Mouse (Mus musculus): Measurements from ENCODE around the gene B230219D22Rik. TPM values are rescaled to one million over a fixed set of nuclear protein-coding genes. Genes with fewer than 3 reads are reported as not detected.

Gene B230219D22Rik
- polyA plus RNA-seq, 1 experiment = 4.6 TPM

DNA sequence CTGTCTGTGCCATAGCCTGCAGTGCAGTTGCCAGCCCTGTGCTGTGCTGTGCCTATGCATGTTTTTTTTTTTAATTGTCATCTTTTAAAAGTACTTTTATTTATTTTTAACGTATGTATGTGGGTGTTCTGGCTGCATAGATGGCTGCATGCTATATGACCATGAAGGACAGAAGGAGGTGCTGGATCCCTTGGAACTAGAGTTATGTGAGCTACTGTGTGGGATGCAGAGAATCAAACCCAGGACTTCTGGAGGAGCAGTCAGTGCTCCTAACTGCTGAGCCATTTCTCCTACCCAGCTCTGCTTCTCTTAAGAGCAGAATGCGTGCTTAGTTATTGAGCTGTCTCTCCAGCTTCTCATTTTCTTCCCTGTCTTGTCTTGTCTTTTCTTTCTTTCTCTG is 29.1 kb downstream of the B230219D22Rik start:
- H3K36me3 ChIP-seq (replicated peaks; ENCODE audit: low read length) = peaks cover 74% of the 10 kb centered on the region
- no peaks in the 10 kb centered on the region for H3K27me3 ChIP-seq (replicated peaks)
- H3K4me3 ChIP-seq (replicated peaks) = no peak overlapping the region
- no peak for TF ChIP-seq FLI1 (IDR thresholded peaks at IDR 0.05; ENCODE audit: low read length)
- TF ChIP-seq GATA1 (IDR thresholded peaks at IDR 0.05; ENCODE audit: borderline replicate concordance, low read length) = no peak
- H3K4me1 ChIP-seq = peaks cover 10% of the 10 kb centered on the region
- H3K9me3 ChIP-seq = no peaks in the 10 kb centered on the region

DNA sequence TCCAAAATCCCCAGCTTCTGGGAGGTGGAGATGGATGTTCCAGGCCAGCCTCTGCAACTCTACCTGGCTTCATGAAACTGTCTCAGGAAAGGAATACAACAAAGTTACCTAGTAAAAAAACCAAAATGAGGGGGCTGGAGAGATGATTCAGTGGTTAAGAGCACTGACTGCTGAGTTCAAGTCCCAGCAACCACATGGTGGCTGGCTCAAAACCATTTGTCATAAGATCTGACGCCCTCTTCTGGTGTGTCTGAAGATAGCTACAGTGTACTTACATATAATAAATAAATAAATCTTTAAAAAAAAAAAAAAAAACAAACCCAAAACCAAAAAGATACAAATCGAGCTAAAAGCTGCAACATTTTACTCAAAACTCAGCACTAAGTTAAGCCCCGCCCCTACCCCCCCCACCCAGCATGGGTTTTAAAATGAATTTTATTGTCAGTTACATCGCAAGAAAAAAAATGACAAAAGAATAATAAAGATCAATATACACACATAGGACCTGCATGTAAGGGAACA is 33.7 kb downstream of the B230219D22Rik start:
- Histone ChIP-seq H3K27me3 (replicated peaks) (no peaks in the 10 kb centered on the region), H3K9me3 (no peaks in the 10 kb centered on the region), H3K4me1 (peaks cover 14% of the 10 kb centered on the region), H3K4me3 (replicated peaks) (peak overlapping the region; percentile 96), H3K36me3 (replicated peaks; ENCODE audit: low read length) (peaks cover 44% of the 10 kb centered on the region)
- TF ChIP-seq FLI1 (IDR thresholded peaks at IDR 0.05; ENCODE audit: low read length) (no peak), GATA1 (IDR thresholded peaks at IDR 0.05; ENCODE audit: borderline replicate concordance, low read length) (no peak)

DNA sequence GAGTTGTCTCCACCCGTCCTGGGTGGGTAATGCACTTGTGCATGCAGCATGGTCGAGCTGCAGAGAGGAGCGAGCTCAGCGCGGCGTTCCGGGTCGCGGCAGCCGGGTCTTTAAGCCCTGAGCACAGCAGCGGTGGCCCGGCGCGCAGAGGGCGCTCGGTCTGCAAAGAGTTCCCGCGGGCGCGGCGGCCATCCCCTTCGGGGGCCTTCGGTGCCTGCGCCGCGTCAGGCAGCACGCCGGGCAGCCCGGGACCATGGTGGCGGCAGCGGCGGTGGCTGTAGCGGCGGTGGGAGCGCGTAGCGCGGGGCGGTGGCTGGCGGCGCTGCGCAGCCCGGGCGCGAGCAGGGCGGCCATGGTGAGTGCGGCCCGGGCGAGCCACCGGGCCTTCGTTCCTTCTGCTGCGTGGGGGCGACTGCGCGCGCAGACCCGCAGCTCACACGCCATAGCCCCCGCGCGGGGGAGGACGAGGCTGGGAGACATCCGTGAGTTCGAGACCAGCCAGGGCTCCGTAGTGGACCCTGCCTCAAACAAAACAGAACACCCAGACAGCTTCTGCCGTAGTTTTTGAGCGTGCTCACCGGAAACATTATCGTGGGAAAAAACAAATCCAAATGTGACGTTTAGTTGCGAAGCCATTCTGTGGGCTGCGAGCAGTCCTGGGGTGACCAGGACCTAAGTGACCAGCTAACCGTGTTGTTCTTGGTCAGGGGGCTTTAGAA is 34.4 kb downstream of the B230219D22Rik start, which contains the start of gene Pcbd2:
Gene Pcbd2 (plus strand): TSS at position 249 of the 719 bp plus-strand sequence.
- Histone ChIP-seq H3K27me3 (replicated peaks) (no peaks in the 10 kb centered on the region), H3K9me3 (no peaks in the 10 kb centered on the region), H3K36me3 (replicated peaks; ENCODE audit: low read length) (peaks cover 38% of the 10 kb centered on the region), H3K4me3 (replicated peaks) (peak within 1 kb of the TSS; percentile 96), H3K4me1 (peaks cover 18% of the 10 kb centered on the region)
- TF ChIP-seq FLI1 (IDR thresholded peaks at IDR 0.05; ENCODE audit: low read length) (no peak), GATA1 (IDR thresholded peaks at IDR 0.05; ENCODE audit: borderline replicate concordance, low read length) (no peak)

DNA sequence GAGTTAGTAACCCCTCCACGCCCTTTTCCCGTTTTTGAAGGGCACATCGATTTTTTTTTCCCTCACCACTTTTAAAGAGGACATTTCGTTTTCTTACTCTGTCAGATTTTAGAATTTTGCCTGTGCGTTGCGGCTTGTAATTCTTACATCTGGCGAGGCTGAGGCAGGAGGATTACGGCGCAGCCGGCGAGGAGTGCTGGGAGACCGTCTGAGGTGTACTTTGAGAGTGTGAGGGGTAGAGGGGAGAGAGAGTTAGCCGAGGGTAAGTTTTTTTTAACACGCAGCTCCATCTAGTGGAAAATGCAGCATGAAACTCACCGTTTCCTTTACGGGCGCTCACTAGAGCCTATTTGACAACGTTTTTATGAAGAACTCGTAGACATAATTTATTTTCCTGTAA is 34.9 kb downstream of the B230219D22Rik start:
- Histone ChIP-seq H3K4me1 (peaks cover 23% of the 10 kb centered on the region), H3K27me3 (replicated peaks) (no peaks in the 10 kb centered on the region), H3K9me3 (no peaks in the 10 kb centered on the region), H3K36me3 (replicated peaks; ENCODE audit: low read length) (peaks cover 35% of the 10 kb centered on the region), H3K4me3 (replicated peaks) (peak overlapping the region; percentile 96)
- TF ChIP-seq FLI1 (IDR thresholded peaks at IDR 0.05; ENCODE audit: low read length) (no peak), GATA1 (IDR thresholded peaks at IDR 0.05; ENCODE audit: borderline replicate concordance, low read length) (no peak)

DNA sequence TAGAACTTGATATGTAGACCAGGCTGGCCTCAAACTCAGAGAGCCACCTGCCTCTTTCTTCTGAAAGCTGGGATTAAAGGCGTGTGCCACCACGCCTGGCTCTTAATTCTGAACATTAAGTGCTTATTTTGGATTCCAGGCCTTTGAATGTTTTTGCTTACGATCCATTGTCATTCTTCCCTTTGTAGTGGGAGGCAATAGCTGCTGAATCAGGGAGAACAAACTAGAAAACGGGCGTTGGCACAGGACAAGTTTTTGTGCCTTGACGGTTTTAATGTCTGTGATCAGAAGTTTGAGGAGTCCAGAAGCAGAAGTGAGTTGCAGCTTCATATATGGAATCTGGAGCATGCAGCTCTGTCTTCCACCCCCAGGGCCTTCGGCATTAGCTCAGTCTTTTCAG is 37.8 kb downstream of the B230219D22Rik start:
- peaks cover 25% of the 10 kb centered on the region for H3K36me3 ChIP-seq (replicated peaks; ENCODE audit: low read length)
- H3K27me3 ChIP-seq (replicated peaks) = no peaks in the 10 kb centered on the region
- H3K4me3 ChIP-seq (replicated peaks) = no peak overlapping the region
- H3K9me3 ChIP-seq = no peaks in the 10 kb centered on the region
- TF ChIP-seq FLI1 (IDR thresholded peaks at IDR 0.05; ENCODE audit: low read length) = no peak
- TF ChIP-seq GATA1 (IDR thresholded peaks at IDR 0.05; ENCODE audit: borderline replicate concordance, low read length) = no peak
- peaks cover 31% of the 10 kb centered on the region for H3K4me1 ChIP-seq

DNA sequence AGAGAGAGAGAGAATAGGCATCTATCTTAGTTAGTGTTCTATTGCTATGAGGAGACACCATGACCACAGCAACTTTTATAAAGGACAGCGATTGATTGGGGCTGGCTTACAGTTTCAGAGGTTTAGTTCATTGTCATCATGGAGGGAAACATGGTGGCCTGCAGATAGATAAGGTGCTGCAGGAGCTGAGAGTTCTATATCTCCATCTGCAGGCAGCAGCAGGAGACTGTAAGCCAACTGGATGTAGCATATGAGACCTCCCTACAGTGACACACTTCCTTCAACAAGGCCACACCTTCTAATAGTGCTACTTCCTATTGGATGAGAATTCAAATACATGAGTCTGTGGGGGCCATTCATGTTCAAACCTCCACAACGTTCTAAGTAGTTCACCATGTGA is 39.2 kb downstream of the B230219D22Rik start:
- no peak overlapping the region for H3K4me3 ChIP-seq (replicated peaks)
- H3K36me3 ChIP-seq (replicated peaks; ENCODE audit: low read length) = peaks cover 21% of the 10 kb centered on the region
- TF ChIP-seq FLI1 (IDR thresholded peaks at IDR 0.05; ENCODE audit: low read length) (no peak), GATA1 (IDR thresholded peaks at IDR 0.05; ENCODE audit: borderline replicate concordance, low read length) (no peak)
- no peaks in the 10 kb centered on the region for H3K27me3 ChIP-seq (replicated peaks)
- H3K4me1 ChIP-seq = peaks cover 26% of the 10 kb centered on the region
- H3K9me3 ChIP-seq = no peaks in the 10 kb centered on the region

DNA sequence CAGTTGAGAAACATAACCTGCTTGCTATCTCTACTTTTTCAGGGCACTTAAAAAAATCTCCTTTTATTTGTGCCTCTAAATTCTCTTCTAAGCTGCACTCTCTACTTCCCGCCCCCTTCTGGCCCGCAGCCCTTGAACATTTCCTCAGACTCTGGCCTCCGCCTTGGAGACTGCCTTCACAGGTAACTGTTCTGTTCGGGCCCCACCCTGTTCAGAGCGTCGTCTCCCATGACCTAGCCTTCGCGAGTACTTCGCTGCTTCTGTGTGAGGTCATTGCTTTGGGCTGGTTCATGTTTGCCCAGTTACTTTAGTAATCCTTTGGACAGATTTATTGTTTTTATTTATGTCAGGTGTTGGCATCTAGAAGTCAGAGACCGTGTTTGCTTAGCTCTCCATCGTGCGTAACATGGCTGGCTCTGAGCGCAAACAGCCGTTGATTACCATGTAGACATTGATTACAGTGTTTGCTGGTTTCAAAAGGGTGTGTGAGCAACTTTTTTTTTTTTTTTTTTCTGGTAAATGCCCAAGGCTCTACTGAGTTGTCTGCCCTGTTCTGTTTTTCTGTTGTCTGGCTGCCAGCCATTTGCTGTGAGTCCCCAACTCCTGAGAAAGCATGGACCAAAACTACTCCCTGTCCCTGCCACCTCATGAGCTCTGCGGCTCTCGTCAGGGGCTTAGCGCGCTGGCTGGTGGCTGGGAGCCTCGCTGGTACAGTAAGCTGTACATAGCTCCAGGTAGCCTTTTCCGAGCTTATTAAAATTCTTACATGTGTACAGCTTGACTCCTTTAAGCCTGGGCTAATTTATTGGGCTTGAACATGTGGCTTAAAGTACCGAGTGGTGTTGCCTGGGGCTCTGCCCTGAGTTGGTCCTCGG is 40.9 kb downstream of the B230219D22Rik start:
- peaks cover 21% of the 10 kb centered on the region for H3K4me1 ChIP-seq
- TF ChIP-seq FLI1 (IDR thresholded peaks at IDR 0.05; ENCODE audit: low read length) = no peak
- TF ChIP-seq GATA1 (IDR thresholded peaks at IDR 0.05; ENCODE audit: borderline replicate concordance, low read length) = no peak
- no peak overlapping the region for H3K4me3 ChIP-seq (replicated peaks)
- peaks cover 28% of the 10 kb centered on the region for H3K36me3 ChIP-seq (replicated peaks; ENCODE audit: low read length)
- H3K9me3 ChIP-seq = no peaks in the 10 kb centered on the region
- no peaks in the 10 kb centered on the region for H3K27me3 ChIP-seq (replicated peaks)

DNA sequence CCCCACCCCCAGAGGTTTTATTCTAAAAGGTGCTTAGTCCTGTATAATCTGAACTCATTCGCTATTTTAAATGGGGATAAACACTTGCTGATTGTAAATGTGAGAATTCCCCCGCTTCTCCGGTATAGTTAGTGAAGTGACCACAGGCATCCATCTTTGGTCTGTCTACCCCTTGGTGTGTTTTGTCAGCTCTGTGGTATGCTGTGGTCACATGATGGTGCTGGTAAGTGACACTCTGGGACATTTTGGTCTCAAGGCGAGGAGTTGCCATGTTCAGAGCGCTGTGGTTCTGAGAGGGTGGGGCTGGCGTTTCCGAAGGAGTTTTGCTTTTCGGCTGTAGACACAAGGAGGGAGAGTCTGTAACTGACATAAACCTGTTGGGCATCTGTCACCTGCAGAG is 45.0 kb downstream of the B230219D22Rik start:
- H3K27me3 ChIP-seq (replicated peaks) = no peaks in the 10 kb centered on the region
- H3K36me3 ChIP-seq (replicated peaks; ENCODE audit: low read length) = peaks cover 52% of the 10 kb centered on the region
- peaks cover 22% of the 10 kb centered on the region for H3K4me1 ChIP-seq
- TF ChIP-seq GATA1 (IDR thresholded peaks at IDR 0.05; ENCODE audit: borderline replicate concordance, low read length) = no peak
- TF ChIP-seq FLI1 (IDR thresholded peaks at IDR 0.05; ENCODE audit: low read length) = no peak
- H3K4me3 ChIP-seq (replicated peaks) = no peak overlapping the region
- H3K9me3 ChIP-seq = peaks cover 6% of the 10 kb centered on the region

DNA sequence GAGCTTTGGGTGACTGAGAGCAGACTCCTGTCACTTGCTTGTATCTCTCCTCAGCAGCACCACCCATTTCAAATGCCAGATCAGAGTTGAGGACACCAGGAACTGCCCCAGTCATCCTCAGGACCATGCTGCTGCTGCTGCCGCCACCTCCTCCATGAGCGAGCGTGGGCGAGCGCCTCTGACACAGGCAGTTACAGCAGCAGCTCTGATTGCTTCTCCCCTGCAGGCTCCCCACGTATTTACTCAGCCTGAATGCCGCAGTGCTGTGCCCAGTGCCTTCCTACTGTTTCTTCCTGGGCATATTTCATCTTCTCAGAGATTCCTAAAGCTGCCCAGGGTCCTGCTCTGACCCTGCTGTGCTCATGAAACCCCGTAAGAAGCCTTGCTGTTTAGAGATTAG is 49.4 kb downstream of the B230219D22Rik start:
- H3K27me3 ChIP-seq (replicated peaks) = no peaks in the 10 kb centered on the region
- H3K4me1 ChIP-seq = peaks cover 30% of the 10 kb centered on the region
- no peak overlapping the region for H3K4me3 ChIP-seq (replicated peaks)
- TF ChIP-seq FLI1 (IDR thresholded peaks at IDR 0.05; ENCODE audit: low read length) (no peak), GATA1 (IDR thresholded peaks at IDR 0.05; ENCODE audit: borderline replicate concordance, low read length) (no peak)
- peaks cover 61% of the 10 kb centered on the region for H3K36me3 ChIP-seq (replicated peaks; ENCODE audit: low read length)
- peaks cover 28% of the 10 kb centered on the region for H3K9me3 ChIP-seq

Other genes with a start within 250 kb of the B230219D22Rik start
- gene Grk6, start 248.1 kb upstream of the B230219D22Rik start, polyA plus RNA-seq (2012; ENCODE audit: insufficient read depth, low replicate concordance) = 33.8 and 54.2 TPM in 2 replicates
- 5.3 and 21.1 TPM in 2 replicates for gene Prr7, start 228.9 kb upstream of the B230219D22Rik start, polyA plus RNA-seq (2012; ENCODE audit: insufficient read depth, low replicate concordance)
- 1.8 and 5.0 TPM in 2 replicates for gene Dbn1, start 205.0 kb upstream of the B230219D22Rik start, polyA plus RNA-seq (2012; ENCODE audit: insufficient read depth, low replicate concordance)
- gene Pdlim7, start 179.4 kb upstream of the B230219D22Rik start, polyA plus RNA-seq (2012; ENCODE audit: insufficient read depth, low replicate concordance) = 681 and 731 TPM in 2 replicates
- gene Dok3, start 163.8 kb upstream of the B230219D22Rik start, polyA plus RNA-seq (2012; ENCODE audit: insufficient read depth, low replicate concordance) = 35.5 and 98.6 TPM in 2 replicates
- 49.7 and 52.6 TPM in 2 replicates for gene Ddx41, start 156.5 kb upstream of the B230219D22Rik start, polyA plus RNA-seq (2012; ENCODE audit: insufficient read depth, low replicate concordance)
- 64.4 and 77.7 TPM in 2 replicates for gene Fam193b, start 122.0 kb upstream of the B230219D22Rik start, polyA plus RNA-seq (2012; ENCODE audit: insufficient read depth, low replicate concordance)
- 209 and 240 TPM in 2 replicates for gene Tmed9, start 119.4 kb upstream of the B230219D22Rik start, polyA plus RNA-seq (2012; ENCODE audit: insufficient read depth, low replicate concordance)
- gene B4galt7, start 93.2 kb upstream of the B230219D22Rik start, polyA plus RNA-seq (2012; ENCODE audit: insufficient read depth, low replicate concordance) = 11.6 and 13.8 TPM in 2 replicates
- 12.6 and 59.7 TPM in 2 replicates for gene Caml, start 70.1 kb upstream of the B230219D22Rik start, polyA plus RNA-seq (2012; ENCODE audit: insufficient read depth, low replicate concordance)
- 5.4 and 12.8 TPM in 2 replicates for gene Ddx46, start 58.1 kb upstream of the B230219D22Rik start, polyA plus RNA-seq (2012; ENCODE audit: insufficient read depth, low replicate concordance)
- gene Txndc15, start 21.5 kb downstream of the B230219D22Rik start, polyA plus RNA-seq (2012; ENCODE audit: insufficient read depth, low replicate concordance) = 7.6 and 23.2 TPM in 2 replicates
- gene Pcbd2, start 34.2 kb downstream of the B230219D22Rik start, polyA plus RNA-seq (2012; ENCODE audit: insufficient read depth, low replicate concordance) = 22.4 and 78.2 TPM in 2 replicates
- not detected in 2 replicates for gene Catsper3, start 91.4 kb downstream of the B230219D22Rik start, polyA plus RNA-seq (2012; ENCODE audit: insufficient read depth, low replicate concordance)
- 0.68 TPM in 1 of 2 replicates, not detected in the other for gene Pitx1, start 143.1 kb downstream of the B230219D22Rik start, polyA plus RNA-seq (2012; ENCODE audit: insufficient read depth, low replicate concordance)

All from megakaryocyte, embryonic 14.5 days (primary cell).